Mouse (Mus musculus) heart, adult 2 months (tissue): Measurements from ENCODE around the gene Tubb2b. TPM values are rescaled to one million over a fixed set of nuclear protein-coding genes. Genes with fewer than 3 reads are reported as not detected.
A peak's percentile ranks its signal among the peaks of the same experiment; 100 is the strongest.

ENCODE experiments used
- DNase-seq, 2 experiments: peaks; one replicate each; pipeline ENCODE4 v3.0.0; 2021
- H3K27ac ChIP-seq: fragments of 200-600 bp; 2 replicates; pipeline ENCODE4 v1.8.1; 2022
- H3K27me3 ChIP-seq: fragments of 200-500 bp; 2 replicates; pipeline ENCODE4 v1.6.1; 2012; ENCODE audit warnings: mild to moderate bottlenecking, low read length, inconsistent platforms, mixed read lengths; ENCODE audit not compliant: control insufficient read depth, insufficient read depth
- H3K36me3 ChIP-seq: fragments of 200-500 bp; 2 replicates; pipeline ENCODE4 v1.6.1; 2012; ENCODE audit warnings: low read length, inconsistent platforms; ENCODE audit not compliant: control insufficient read depth, insufficient read depth
- H3K4me1 ChIP-seq: fragments of 200-500 bp; 2 replicates; pipeline ENCODE4 v1.6.1; 2011; ENCODE audit warnings: low read length; ENCODE audit not compliant: control insufficient read depth, insufficient read depth
- H3K4me3 ChIP-seq: fragments of 200-600 bp; 2 replicates; pipeline ENCODE4 v1.8.1; 2022
- H3K79me2 ChIP-seq: fragments of 200-500 bp; replicated peaks from 2 replicates; pipeline ENCODE4 v1.6.1; 2012; ENCODE audit warnings: mild to moderate bottlenecking, inconsistent platforms, low read length, moderate library complexity, mixed read lengths; ENCODE audit not compliant: control insufficient read depth, insufficient read depth
- H3K9ac ChIP-seq: fragments of 200-500 bp; 2 replicates; pipeline ENCODE4 v1.6.1; 2012; ENCODE audit warnings: low read depth, mild to moderate bottlenecking, control low read depth, inconsistent platforms, low read length, mixed read lengths
- CTCF ChIP-seq: fragments of 200-600 bp; IDR thresholded peaks from 2 replicates; pipeline ENCODE4 v1.8.1; 2022; ENCODE audit warnings: antibody characterized with exemption, mild to moderate bottlenecking, moderate library complexity
- EP300 ChIP-seq: fragments of 200-500 bp; IDR thresholded peaks from 2 replicates; pipeline ENCODE4 v1.6.1; 2011; ENCODE audit warnings: low read depth, low read length, control low read depth; ENCODE audit not compliant: insufficient read depth
- POLR2A ChIP-seq: fragments of 200-500 bp; IDR thresholded peaks from 2 replicates; pipeline ENCODE4 v1.6.1; 2011; ENCODE audit warnings: mild to moderate bottlenecking, low read depth, low read length, control low read depth; ENCODE audit not compliant: insufficient read depth
- WGBS: fragments of 180-500 bp; shearing (Covaris S2); methylation state at CpG from one replicate; pipeline ENCODE4 v1.1.7; 2018; 5-methylcytosine and 5-hydroxymethylcytosine counted together
- intact Hi-C: fragments of 180-260 bp; cut with DNase I; formaldehyde crosslinking; loops from one replicate; pipeline ENCODE4 v1.15.1; 2025
- polyA plus RNA-seq: library from polyadenylated mRNA; depleted of rRNA; stranded (reverse); fragments of >200 nt; gene quantifications from 2 replicates; pipeline ENCODE4 v1.2.3, GENCODE M21; 2012
- total RNA-seq, 2 experiments: library from RNA; stranded (reverse); gene quantifications; 2 replicates each; pipeline ENCODE4 v1.2.3; 2021

Tubb2b gene
- total and polyA plus RNA-seq, 3 experiments, result 2.6 to 6.2 (median 5.3) TPM

DNA sequence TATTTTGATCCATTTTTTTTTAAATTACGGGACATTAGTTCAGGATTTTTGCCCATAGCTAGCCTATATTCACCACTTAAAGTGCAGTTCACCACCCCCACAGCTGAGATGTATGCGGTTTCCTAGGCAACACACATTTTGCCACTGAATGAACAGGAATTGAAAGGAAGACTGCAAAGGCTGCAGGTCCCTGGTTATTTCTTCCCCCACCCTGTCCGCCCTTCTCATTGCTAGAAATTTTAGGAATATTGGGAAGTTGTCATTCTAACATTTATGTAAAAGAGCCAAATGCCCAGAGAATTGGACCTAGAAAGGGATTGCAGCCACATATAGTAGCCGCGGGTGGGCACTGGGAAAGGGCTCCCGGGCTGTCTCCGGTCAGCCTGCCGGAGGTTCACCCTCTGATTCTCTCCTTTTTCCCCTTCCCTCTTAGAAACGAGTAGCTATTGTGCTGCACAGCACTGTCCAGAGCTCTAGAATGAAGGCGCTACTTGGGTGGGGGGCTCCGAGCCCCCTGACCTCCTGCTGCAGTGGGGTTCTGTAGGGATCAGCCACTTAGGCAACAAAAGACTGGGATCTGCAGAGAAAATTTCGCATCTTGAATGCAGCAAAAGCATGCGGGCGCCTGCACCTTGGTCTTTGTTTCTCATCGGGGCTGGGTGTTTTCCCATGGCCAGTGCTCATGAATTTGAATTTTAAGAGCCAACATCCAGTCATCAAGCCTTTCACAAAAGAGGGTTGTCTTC, 3.2 kb upstream of the Tubb2b start:
- Histone ChIP-seq H3K4me1 (peaks cover 3% of the 10 kb centered on the region; the same call in 1 of the 2 replicates), H3K79me2 (no peaks in the 10 kb centered on the region), H3K36me3 (no peaks in the 10 kb centered on the region), H3K9ac (no peak overlapping the region), H3K27me3 (no peaks in the 10 kb centered on the region), H3K4me3 (no peak overlapping the region), H3K27ac (no peak overlapping the region)
- intact Hi-C loops, result no loop called here
- DNase-seq, result no peak
- TF ChIP-seq CTCF (no peak), POLR2A (no peak), EP300 (no peak)
- WGBS, result 57% methylated on average over 15 of the region's 15 CpGs

DNA sequence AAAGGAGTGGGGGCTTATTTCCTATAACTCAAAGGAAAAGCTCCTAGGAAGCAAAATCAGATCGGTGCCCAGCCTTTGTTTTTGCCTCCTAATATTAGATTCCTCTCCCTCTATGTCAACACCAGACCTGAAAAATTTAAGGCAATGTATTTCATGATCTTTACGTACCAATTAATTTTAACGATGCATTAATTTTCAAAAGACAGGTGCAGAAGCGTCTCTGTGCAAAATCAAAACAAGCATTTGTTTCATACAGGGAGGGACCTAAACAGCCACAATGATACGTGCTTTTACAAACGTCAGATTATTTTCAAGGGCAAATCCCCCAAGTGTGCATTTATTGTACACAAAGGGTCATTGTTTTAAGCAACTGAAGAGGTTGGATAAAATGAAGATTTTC, 2.6 kb upstream of the Tubb2b start:
- H3K36me3 ChIP-seq, result no peaks in the 10 kb centered on the region
- H3K79me2 ChIP-seq, result no peaks in the 10 kb centered on the region
- no peaks in the 10 kb centered on the region for H3K27me3 ChIP-seq
- TF ChIP-seq POLR2A (no peak), CTCF (no peak), EP300 (no peak)
- intact Hi-C loops, result no loop called here
- H3K9ac ChIP-seq, result no peak overlapping the region
- H3K27ac ChIP-seq, result no peak overlapping the region
- WGBS, result 65% methylated on average over 6 of the region's 6 CpGs
- H3K4me3 ChIP-seq, result no peak overlapping the region
- H3K4me1 ChIP-seq, result peaks cover 3% of the 10 kb centered on the region; the same call in 1 of the 2 replicates
- no peak for DNase-seq

DNA sequence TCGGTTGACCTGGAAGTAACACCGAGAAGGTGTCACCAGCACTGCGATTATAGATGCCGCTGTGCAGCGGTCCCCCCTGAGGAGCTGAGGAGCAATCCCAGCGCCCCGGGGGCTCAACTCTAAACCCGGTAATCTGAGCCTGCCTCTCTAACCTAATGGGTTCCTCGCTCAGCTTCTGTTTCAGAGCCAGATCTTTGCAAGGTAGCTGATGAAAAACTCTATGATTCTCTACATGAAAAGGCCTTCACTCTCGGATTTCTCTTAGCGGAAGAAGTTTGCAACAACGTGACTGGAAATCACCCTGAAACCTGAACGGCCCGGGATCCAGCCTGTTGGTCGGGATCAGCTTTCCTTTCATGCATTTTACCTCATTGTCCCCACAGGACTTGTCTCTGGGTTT, 2.0 kb upstream of the Tubb2b start:
- Histone ChIP-seq H3K9ac (no peak overlapping the region), H3K27me3 (no peaks in the 10 kb centered on the region), H3K79me2 (no peaks in the 10 kb centered on the region), H3K36me3 (no peaks in the 10 kb centered on the region), H3K27ac (no peak overlapping the region), H3K4me1 (peaks cover 3% of the 10 kb centered on the region; the same call in 1 of the 2 replicates), H3K4me3 (no peak overlapping the region)
- no peak for TF ChIP-seq EP300
- no peak for TF ChIP-seq CTCF
- no peak for TF ChIP-seq POLR2A
- 36% methylated on average over 15 of the region's 15 CpGs for WGBS
- intact Hi-C loops, result no loop called here
- DNase-seq, result no peak

DNA sequence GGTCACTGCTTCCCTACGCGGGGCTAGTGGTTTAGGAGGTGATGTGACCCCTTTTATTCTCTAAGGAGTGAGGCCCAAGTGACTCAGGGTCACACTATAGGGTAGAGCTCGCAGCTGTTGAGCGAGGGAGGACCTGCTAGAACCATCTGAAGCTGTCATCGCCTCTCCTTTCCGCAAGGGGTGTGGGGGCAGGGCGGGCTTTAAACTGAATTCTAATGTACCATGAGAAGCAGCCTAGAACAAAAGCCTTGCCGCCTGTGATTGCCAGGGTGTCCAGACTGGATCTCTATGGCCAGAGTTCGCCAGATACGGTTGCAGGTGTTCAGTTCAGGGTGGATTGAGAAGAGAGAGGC, 1.4 kb upstream of the Tubb2b start:
- no peaks in the 10 kb centered on the region for H3K79me2 ChIP-seq
- TF ChIP-seq POLR2A (no peak), EP300 (no peak), CTCF (peak; percentile 43)
- H3K36me3 ChIP-seq, result no peaks in the 10 kb centered on the region
- peak overlapping the region; percentile 41 for H3K4me3 ChIP-seq
- H3K9ac ChIP-seq, result no peak overlapping the region
- peak in 1 of 2 experiments; percentile 39 for DNase-seq
- H3K27ac ChIP-seq, result peak overlapping the region; percentile 11; the same call in 1 of the 2 replicates
- peaks cover 3% of the 10 kb centered on the region; the same call in 1 of the 2 replicates for H3K4me1 ChIP-seq
- H3K27me3 ChIP-seq, result no peaks in the 10 kb centered on the region
- WGBS, result 13% methylated on average over 10 of the region's 10 CpGs
- intact Hi-C loops, result loop anchor here (2.0 kb wide), 1 partner anchor 53 kb away; the partner anchor contains the start of gene Tubb2a

DNA sequence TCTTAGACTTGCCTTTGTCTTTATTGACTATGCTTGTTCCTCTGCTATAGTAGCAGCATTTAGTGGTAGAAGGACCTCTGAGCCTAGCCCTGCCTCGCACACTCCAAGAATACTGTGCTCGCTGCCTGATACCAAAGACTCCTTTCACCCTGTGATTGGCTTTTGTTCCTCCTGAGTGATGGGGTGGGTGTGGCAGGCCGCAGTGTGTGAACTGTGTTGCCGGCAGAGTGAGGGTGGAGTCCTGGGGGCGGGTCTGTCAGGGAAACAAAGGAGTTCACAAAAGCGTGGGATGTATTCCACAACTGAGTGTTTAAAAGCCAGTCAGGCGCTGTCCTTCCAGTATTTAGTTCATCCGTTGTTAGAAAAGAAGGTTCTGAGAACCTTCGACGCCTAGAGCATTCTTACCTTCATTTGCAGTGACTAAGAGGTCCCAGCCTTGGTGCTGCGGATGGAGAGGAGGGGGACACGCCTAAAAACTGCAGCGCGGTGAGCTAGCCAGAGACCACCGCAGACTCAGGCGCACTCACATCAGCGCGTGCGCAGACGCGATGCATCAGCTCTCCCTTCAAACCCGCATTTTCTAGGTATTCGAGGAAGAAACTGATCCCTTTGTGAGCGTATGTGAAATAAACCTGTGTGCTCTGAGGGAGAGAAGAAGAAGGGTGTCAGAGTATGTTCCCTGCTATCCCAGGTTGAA, 893 bp upstream of the Tubb2b start:
- TF ChIP-seq POLR2A (no peak), CTCF (no peak), EP300 (no peak)
- no peaks in the 10 kb centered on the region for H3K79me2 ChIP-seq
- intact Hi-C loops, result loop anchor here (2.0 kb wide), 1 partner anchor 52 kb away; the partner anchor contains the start of gene Tubb2a
- H3K4me3 ChIP-seq, result peak overlapping the region; percentile 41
- H3K36me3 ChIP-seq, result no peaks in the 10 kb centered on the region
- peaks cover 3% of the 10 kb centered on the region; the same call in 1 of the 2 replicates for H3K4me1 ChIP-seq
- H3K27me3 ChIP-seq, result no peaks in the 10 kb centered on the region
- DNase-seq, result peak in 1 of 2 experiments; percentile 59
- 0 out of 2 replicates have a peak overlapping the region, but pooled peaks have one; percentile 0 for H3K9ac ChIP-seq
- 5% methylated on average over 24 of the region's 24 CpGs for WGBS
- H3K27ac ChIP-seq, result peak overlapping the region; percentile 11; the same call in 1 of the 2 replicates
